Mouse (Mus musculus): ENCODE data around the gene Skil. TPM values are rescaled to one million over a fixed set of nuclear protein-coding genes. Genes with fewer than 3 reads are reported as not detected.

Skil gene
- total and polyA plus RNA-seq, 3 experiments: 11.1 to 18.9 (median 11.2) TPM

DNA sequence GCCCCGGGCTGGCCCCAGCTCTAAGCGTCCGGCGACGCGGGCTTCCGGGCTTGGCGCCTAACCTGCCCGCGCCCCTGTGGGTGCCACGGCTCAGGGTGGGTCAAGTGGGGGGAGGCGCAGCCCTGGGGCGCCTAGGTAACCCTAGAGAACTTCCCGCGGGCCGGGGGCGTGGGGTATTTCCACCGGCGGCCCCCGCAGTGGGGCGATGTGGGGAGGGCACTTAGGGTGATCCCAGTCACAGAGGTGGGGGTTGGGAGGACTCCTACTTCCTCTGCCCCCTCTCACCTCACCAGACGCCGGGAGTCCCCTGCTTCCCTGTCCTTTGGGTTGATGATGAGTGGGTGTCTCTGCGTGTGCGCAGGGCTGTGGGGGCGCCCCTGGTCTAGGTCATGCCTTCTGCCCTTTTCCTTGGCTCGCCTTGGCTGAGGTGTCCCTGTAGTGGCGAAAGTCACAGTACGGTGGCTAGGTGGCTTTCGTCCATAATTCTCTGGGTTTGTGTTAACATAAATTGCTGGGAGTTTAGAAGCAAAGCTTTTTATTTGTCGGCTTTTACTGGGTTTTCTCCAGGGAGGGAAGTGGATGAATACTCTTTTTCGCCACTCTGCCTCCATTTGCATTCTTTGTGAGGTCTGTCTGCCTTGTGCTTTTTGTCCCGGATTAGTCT, 765 bp downstream of the Skil start (continued):
- TF ChIP-seq EP300 (IDR thresholded peaks at IDR 0.05; ENCODE audit: low read length) (no peak), MAFK (IDR thresholded peaks at IDR 0.05; ENCODE audit: insufficient replicate concordance, low read length) (no peak), JUND (conservative IDR thresholded peaks at IDR 0.05; ENCODE audit: low read depth, low read length) (no peak), TCF12 (IDR thresholded peaks at IDR 0.05; ENCODE audit: low read depth, low read length) (peak; percentile 40; the same call in 1 of the 2 replicates), ELF1 (IDR thresholded peaks at IDR 0.05; ENCODE audit: low read depth, low read length) (peak; percentile 75), PAX5 (IDR thresholded peaks at IDR 0.05; ENCODE audit: low read length) (no peak), KAT2A (IDR thresholded peaks at IDR 0.05; ENCODE audit: insufficient replicate concordance, low read length) (no peak), TBP (conservative IDR thresholded peaks at IDR 0.05; ENCODE audit: low read depth, low read length) (0 out of 2 replicates have a peak, but pooled peaks have one; percentile 23)

GRCm38 (mm10) chr3:31096155-31097101, 1.6 kb downstream of the Skil start:
- Histone ChIP-seq H3K4me1 (ENCODE audit: control insufficient read depth in 1 of 2, insufficient read depth in 2 of 2) (peaks cover 4 to 64% of the 10 kb centered on the region in 2 experiments; a peak in 3 of 4 replicates), H3K27me3 (replicated peaks) (no peaks in the 10 kb centered on the region), H3K9ac (ENCODE audit: insufficient read depth, low read depth) (peak overlapping the region; percentile 78), H3K4me3 (replicated peaks in 1 of 3; ENCODE audit: low read depth in 2 of 3, low read length in 2 of 3, poor library complexity in 1 of 3) (peak overlapping the region; percentile 60 to 94 (median 83)), H3K9me3 (replicated peaks; ENCODE audit: low read length) (no peaks in the 10 kb centered on the region), H3K27ac (ENCODE audit: insufficient read depth, low read depth) (peak overlapping the region; percentile 85; the same call in 1 of the 2 replicates), H3K4me2 (ENCODE audit: insufficient read depth, low read depth, poor library complexity, severe bottlenecking) (peak overlapping the region; percentile 85; the same call in 1 of the 2 replicates), H3K36me3 (replicated peaks in 1 of 2; ENCODE audit: control insufficient read depth in 1 of 2, insufficient read depth in 1 of 2, low read length in 1 of 2) (peaks cover 0 to 7% of the 10 kb centered on the region in 2 experiments), H3K79me2 (replicated peaks; ENCODE audit: control insufficient read depth, extremely low read depth, insufficient read depth, poor library complexity, severe bottlenecking) (peaks cover 25% of the 10 kb centered on the region)
- no peak for DNase-seq (ENCODE audit: extremely low read depth)
- TF ChIP-seq TBP (conservative IDR thresholded peaks at IDR 0.05; ENCODE audit: low read depth, low read length): 0 out of 2 replicates have a peak, but pooled peaks have one; percentile 2
- no peak for TF ChIP-seq RCOR1 (conservative IDR thresholded peaks at IDR 0.05; ENCODE audit: low read depth, low read length)
- peak; percentile 78 for TF ChIP-seq SIN3A (IDR thresholded peaks at IDR 0.05; ENCODE audit: low read length)
- TF ChIP-seq MYC (IDR thresholded peaks at IDR 0.05; ENCODE audit: low read depth, low read length): no peak
- no peak for TF ChIP-seq USF1 (IDR thresholded peaks at IDR 0.05; ENCODE audit: low read depth, low read length)
- TF ChIP-seq ETS1 (conservative IDR thresholded peaks at IDR 0.05; ENCODE audit: low read depth, low read length): peak; percentile 38; the same call in 1 of the 2 replicates
- peak; percentile 89 for TF ChIP-seq ZNF384 (IDR thresholded peaks at IDR 0.05; ENCODE audit: low read depth, low read length)
- no peak for TF ChIP-seq ZMIZ1 (IDR thresholded peaks at IDR 0.05; ENCODE audit: low read depth, low read length)
- no peak for TF ChIP-seq NELFE (IDR thresholded peaks at IDR 0.05; ENCODE audit: low read depth, low read length)
- dilution Hi-C loops (cut with MboI; ENCODE audit: extremely low pct_ligation_motif_present, extremely low pct_unique_long_range_greater_than_20kb, low sequenced_read_pairs) (no loop called here), in situ Hi-C loops (cut with MboI; ENCODE audit: low pct_ligation_motif_present, low pct_unique_long_range_greater_than_20kb, low sequenced_read_pairs) (no loop called here)
